Mouse (Mus musculus) heart, adult 11 months (tissue): ENCODE results near the gene Myh7.

Experiments
- DNase-seq: peaks from one replicate; pipeline ENCODE4 v3.0.0; 2022

Myh7 gene

DNA sequence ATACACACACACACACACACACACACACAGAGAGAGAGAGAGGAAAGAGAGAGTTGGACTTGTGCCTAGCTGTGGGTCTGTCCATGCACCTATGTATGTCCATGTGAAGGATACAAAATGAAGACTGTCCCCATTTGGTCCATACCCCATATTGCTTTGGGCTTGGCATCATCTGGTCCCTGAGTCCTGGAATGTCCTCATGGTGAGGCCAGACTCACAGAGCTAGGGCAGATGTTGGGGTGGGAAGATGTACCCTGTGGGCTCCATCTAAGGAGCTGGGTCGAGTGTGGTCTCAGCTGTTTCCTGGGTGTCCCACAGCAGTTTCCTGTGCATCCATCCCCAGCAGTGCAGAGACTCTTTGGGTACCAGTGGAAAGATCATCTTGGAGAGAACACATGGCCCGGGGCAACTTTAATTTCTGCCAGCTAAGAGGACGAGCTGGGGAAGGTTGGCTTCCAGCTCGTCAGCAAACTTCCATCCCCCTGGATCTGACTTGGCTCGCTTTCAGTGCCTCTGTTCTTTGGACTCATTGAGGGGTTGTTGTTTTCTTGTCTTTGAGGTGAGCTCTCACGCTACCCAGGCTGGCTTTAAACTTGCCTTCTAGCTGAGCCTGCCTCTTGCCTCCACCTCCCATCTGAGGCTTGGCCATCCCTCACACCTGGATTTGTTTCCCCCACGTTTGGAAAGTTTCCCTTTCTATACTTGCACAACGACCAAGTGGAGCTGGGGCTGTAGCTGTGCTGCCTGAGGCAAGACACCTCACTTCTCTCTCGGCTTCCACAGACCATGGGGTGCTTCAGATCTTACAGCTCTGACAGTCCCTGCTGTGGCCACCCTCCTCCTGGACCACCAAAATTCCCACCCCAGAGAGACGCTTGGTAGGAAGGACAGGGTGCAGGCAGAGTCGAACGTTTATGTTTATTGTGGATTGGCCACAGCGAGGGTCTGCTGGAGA is 53.1 kb downstream of the Myh7 start:
- DNase-seq: peak; percentile 93

DNA sequence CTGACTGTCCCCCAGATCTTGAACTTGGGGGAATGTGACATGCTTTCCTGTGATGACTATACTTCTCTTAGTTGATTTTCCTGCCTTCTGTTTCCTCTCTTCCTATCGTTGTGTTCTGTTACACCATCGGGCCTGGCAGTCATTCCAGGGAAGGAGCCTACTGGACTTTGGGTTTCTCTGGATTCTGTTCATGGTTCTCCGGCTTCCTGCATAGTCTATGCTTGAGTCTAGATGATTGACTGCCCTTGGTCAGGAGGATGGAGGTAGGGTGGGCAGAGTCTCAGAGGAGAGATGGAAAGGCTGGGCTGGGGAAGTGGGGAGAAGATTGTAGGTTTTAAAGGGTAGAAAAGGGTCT is 54.3 kb downstream of the Myh7 start:
- DNase-seq: no peak

DNA sequence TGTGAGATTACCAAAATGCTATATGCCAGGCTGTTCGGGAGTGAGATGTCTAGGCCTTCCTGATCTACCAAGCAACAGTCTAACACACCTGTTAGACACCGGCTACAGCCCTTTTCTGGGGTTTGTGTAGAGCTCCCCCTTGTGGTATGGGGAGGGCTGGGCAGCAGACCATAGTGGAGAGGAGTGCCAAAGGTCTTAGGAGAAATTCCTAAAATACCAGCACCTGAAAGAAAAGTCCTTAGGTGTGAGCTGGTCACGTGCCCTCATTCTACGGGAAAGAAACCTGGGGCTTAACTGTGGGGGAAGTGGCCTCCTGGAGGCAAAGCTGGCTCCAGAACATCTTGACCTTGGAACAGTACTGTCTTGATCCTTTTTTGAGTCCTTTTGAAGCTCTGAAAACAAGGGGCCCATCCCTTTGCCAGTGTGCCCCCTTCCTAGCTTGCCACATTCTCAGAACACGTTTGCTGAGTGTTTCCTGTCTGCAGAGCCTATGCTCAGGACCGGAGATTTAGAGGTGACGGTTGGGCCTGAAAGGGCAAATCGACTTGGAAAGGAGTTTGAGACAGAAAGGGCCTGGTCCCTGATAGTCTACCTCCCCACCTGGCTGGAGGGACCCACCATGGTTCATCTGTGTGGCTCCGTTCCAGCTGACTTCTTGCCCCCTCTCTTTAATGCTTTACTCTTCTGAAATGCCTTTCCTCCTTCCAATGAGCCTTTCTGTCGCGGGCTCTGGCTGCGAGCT is 54.8 kb downstream of the Myh7 start:
- DNase-seq: peak; percentile 95

DNA sequence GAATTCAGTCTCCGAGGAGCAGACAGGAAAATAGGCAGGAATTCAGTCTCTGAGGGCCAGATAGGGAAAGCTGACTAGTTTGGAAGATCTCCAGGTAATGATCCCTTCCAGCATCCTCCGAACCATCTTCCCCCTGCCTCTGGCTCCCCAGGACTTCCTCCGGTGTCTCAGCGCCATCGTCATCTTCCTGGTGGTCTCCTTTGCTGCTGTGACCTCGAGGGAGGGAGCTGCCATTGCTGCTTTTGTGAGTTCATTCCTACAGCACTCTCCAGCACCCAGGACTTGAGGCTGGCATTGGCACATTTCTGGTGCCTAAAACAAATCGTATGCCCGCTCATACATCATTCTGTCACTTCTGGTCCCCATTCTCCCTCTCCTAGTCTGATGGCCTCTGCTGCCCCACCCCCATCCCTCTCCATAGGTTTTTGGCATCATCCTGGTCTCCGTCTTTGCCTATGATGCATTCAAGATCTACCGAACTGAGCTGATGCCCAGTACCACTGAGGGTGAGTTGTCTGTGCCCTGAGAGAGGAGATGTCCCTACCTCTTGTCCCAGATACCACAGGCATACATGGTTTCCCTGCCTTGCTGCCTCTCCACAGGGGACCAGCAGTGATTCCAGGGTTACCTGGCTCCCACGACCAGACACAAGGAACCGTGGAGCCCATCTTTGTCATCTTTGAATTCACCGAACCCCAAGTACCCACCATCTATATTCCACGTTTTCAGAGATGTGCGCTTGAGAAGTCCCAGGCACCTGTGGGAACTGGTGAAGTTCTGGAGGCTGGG is 55.8 kb downstream of the Myh7 start:
- DNase-seq: peak; percentile 92

DNA sequence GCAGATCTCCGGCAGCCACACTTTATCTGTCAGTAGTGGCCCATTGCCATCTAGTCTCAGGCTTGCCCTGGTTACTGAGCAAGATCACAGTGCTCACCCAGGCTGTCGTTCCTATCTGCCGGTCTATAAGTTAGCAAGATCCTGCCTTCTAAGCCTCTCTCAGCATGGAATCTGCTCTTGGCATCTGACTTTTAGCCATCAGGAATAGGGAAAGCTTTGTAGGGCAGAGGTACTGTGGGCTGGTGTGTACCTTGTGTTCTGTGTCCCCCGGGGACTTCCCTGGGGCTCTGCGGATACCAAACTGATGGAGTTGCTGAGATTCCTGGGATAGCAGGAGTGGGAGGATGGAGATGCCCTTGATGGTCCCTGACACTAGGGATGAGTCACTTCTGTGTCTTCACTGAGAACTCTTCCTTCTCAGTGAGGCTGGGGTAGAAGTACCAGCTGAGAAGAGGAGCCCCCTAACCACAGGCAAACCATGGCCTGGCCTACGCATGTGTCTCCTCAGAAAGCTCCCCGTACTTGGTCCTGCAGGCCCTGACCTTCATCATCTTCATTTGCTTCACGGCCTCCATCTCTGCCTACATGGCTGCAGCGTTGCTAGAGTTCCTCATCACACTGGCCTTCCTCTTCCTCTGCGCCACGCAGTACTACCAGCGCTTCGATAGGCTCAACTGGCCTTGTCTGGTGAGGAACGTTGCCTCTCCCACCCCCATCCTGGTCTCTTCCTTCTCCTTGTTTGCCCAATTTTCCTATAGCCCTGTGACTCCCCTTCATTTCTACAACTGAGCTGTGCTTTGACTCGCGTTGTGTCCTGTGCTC is 56.9 kb downstream of the Myh7 start:
- no peak for DNase-seq

DNA sequence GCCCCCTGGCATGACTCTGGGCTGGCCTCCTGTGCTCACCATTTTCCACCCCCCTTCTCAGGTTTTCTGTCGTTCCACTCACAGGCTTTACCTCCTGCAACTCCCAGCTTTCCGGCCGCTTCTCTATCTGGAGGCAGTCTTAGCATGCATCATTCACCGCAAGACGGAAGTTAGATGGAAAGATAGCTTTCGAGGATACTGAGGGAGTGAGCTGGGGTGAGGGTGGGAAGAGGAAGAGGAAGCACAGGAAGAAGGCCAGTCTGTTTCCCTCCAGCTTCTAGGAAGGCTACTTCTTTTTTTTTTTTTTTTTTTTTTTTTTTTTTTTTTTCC is 57.6 kb downstream of the Myh7 start:
- DNase-seq: no peak

DNA sequence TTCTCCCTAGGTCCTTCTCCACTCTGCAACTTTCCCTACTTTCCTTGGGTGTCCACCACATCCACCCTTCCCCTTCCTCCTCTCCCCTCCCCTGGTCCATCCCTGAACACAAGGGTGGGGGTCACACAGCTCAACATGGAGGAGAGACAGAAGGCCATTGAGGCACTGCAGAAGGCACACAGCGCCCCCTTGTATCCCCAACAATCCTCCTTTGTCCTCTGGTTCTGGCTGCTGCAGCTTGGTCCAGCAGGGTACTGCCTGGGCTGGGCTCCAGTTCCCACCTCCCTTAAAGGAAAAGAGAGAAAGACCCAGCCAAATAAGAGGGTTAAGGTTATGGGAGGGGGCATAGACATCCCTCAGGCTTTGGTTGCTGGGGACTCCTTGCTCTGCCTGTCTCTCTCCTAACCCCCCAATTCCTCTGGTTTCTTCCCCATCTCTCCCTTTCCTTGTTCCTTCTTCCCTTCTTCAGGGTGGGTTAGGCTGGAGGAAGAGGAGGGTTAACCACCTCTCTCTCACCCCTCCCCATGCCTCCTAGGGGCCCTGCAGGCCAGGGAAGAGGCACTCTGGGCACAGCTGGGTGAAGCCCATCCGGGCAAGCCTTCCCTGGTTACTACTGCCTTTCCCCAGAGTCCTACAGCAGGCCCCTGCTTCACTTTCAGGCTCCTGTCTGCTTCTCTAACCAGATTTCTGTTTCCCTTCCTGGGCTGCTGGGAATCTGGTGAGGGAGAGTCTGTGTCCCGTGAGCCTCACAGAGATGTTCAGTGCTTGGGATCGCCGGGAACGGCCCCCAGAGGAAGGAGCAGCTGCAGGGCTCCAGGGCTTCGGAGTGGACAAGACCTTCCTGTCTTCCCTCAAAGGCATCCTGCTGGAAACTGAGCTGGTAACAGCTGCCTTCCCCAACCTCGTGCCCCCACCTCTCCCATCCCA is 58.3 kb downstream of the Myh7 start, which contains the start of gene Cmtm5:
Cmtm5 (plus strand) TSS at position 358 of the 927 bp plus-strand sequence.
- no peak for DNase-seq

DNA sequence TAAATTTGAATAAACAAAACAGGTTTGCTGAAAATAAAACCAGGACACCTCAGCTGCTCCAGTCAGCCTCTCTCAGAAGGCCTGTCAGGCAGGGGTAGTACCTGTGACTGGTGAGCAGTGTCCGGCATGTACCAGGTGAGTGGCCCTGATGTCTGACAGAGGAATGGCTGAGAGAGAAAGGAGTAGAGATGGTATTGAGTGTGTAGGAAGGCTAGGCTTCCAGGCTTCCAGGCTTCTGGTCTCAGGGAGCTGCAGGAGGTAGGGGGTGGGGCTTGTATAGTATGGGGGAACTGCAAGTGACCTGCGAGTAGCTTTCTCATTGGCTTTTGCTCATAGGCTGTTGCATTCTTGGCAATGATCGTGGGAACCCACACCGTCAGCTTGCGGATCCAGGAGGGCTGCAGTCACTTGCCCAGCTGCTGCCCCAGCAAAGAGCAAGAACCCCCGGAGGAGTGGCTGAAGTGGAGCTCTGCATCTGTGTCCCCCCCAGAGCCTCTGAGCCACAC is 61.7 kb downstream of the Myh7 start, which contains the start of gene Il25:
Il25 (plus strand) TSS at position 51 of the 506 bp plus-strand sequence.
- DNase-seq: no peak

DNA sequence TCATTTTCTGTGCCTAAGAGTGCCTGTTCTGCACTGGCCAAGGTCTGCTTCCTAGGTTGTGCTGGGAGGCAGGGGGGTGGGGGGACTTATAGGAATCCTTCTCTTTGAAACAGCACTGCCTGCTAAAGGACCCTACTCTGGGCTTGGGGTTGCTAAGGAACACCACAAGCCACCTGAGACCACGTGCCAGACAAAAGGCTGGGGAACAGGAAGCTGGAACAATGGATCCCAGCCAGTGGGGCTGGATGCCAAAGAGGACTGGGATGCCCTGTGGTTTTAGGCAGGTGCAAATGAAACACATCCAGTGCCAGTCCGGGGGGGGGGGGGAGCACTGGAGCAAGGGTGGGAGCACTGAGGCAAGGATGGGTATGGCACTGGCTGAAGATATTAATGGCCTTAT is 64.0 kb downstream of the Myh7 start:
- DNase-seq: no peak

DNA sequence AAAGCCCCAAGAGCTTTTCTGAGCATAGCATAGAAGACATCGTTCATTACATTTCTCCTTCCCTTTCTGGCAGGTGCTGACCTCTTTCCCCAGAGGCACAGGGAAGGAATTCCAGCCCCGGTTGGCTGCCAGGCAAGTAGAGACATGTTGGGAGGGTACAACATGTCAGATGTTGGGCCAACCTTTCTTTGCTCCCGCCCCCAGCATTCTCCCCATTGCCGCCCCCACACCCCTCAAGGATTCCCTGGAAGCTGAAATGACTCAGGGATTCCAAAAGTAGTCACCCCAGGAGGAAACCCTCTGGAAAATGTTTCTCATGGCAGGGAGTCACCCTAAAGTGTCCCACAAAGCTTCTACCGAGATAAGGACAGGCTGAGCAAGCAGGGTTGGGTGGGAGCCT is 64.6 kb downstream of the Myh7 start:
- DNase-seq: no peak

DNA sequence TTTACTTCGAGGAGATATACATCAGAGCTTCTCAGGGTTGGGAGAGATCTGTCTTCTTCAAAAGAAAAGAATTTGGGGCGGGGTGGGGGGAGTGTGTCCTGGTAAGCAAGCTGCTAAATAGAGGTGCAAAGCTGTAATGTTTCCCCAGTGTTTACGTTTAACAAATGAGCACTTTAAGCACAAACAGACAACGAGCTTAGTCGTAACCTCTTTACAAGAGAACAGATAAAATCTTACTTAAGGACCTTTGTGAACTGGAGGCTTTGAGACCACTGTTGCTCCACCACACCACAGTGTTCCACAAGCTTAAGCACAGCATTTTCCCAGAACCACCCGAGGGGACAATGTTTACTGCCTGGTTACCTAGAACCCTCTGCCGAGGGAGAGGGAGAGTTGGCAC is 67.1 kb downstream of the Myh7 start:
- DNase-seq: no peak

DNA sequence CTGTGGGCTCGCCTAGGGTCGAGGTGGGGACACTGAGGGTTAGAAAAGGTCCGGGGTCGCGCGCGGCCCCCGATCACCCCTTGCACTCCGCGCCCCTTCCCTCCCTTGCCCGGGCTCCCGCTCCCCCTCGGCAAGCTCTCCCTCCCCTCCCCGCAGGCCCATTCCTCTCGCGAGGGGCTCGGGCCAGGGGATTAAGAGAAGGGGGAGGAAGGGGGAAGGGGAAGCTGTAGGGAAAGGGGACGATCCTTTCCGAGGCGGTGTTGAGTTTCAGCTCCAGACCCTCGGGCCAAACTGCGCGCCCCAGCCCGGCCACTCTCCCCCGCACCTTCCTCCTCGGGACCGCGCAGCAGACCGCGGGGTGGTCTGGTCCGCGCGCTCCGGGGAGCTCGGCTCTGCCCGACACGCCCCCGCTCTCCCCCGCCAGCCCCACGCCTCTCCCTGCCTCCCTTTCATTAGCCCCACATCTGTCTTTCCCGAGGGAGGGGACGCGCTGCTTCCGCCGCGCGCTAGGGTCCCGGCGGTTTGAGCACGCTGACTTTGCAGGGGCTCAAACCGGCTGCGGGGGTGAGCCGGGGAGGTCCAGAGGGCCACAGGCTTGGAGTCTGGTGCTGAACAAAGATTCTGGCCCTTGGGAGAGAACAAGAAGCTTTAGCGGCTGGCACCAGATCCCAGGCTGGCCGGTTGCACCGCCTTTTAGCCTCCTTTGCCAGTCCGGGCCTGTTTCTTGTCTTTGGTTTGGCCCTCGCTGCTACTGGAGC is 67.8 kb downstream of the Myh7 start:
- DNase-seq: peak; percentile 98

DNA sequence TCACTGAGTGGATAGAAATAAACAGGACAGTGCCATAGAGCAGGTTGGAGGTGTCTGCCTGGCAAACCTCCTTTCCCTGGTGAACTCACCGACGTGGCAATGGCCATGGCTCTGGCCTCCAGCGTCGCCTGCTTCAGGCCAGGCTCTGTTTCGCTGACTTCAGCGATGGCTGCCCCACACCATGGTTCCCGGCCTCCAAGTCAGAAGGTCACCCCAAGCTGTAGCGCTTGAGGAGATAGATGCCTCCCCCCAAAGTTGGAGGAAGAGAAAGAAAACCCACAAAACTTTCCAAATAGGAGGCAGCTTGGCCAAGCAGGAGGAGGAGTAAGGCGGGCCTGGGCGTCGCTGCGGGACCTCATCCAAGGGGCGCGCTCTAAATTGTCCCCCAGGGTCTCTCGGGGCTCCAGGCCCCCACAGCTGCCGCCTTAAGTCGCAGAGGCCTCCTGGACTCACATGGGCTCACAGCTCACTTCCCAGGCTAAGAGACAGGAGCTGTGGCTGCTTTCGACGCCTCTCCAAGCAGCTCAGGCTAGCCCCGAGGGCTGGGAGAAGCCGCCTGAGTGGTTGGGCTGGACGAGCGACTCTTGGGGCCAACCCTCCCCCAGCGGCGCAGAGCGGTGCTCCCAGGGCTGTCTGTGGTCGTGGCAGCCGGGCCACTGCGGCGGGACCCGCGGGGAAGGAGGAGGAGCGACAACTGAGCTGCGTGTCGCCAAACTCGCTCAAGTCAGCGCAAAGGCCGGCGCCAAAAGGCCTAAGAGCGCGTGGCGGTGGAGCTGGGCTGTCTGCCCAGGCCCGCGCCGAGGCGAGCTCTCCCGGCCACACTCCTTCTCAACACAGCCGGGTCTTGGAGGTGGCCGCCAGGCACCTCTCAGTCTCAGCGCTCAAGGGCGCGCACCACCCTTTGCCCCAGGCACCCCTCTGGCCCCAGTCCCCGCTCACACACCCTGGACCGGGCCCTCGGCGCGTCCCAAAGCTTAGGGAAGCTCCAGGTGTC is 68.8 kb downstream of the Myh7 start, which contains the start of gene Efs:
Efs (minus strand) TSS at position 778 of the 994 bp plus-strand sequence.
- DNase-seq: peak; percentile 98

DNA sequence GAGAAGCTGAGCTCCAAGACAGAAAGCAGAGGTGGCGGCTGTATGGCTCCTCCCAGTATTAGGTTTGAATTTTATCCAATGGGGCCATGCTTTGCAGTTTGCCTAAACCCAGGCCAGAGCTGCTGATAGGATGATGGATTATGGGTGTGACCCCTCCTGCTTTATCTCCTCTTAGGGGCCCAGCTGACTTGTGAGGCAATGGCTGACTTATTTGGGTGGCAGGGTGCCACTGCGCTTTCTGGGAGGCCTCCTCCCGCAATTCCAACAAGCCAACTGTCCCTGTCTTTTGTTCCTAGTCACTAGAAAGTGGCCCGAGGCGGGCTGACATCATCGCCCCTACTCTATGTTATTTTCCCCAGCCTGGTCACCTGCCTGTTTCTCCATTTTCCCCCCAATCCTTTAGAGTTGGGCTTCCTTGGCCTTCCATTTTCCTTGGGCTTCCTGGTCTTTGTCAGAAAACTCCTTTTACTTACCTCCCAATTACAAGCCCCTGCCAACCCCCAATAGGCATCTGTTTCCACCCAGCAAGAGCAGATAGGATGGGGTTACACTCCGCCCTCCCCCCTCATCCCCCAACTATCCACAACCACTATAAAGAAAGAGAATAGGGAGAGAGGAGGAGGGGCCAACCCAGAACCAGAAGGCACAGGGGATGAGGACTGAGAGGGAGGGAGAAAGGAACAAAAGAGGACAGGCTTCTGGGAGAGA is 69.6 kb downstream of the Myh7 start:
- DNase-seq: peak; percentile 98
